Mouse (Mus musculus): ENCODE data around the gene Ugt1a8. TPM values are rescaled to one million over a fixed set of nuclear protein-coding genes. Genes with fewer than 3 reads are reported as not detected.
A peak's percentile ranks its signal among the peaks of the same experiment; 100 is the strongest.

Gene Ugt1a8
- polyA plus RNA-seq, 1 experiment from 2014 or later, result not detected

DNA sequence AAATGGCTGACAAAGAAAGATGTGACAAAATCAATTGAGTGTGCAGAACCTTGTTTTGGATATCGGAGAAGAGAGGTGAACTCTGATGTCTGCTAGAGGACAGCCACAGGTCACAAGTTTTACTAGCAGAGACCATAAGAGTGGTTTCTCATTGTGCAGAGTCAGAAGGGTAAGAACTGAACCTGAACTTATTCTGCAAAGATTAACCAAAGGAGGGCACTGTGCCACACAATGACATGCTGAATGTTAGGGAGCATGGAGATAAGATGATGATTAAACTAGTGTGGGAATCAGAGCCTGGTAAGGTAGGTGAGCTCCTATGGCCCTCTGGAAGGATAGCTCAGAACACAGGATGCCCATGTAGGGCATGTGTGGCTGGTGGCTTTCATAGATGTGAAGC, 108.1 kb downstream of the Ugt1a8 start:
- Histone ChIP-seq H3K4me2 (ENCODE audit: low read length) (no peak overlapping the region), H3K9me3 (ENCODE audit: control insufficient read depth, low read length) (no peaks in the 10 kb centered on the region), H3K9ac (ENCODE audit: low read length) (no peak overlapping the region), H3K4me1 (ENCODE audit: control insufficient read depth in 2 of 2, insufficient read depth in 2 of 2, low read length in 2 of 2) (no peaks in the 10 kb centered on the region), H3K36me3 (ENCODE audit: control insufficient read depth, insufficient read depth, low read length) (no peaks in the 10 kb centered on the region), H3K27ac (replicated peaks in 1 of 2; ENCODE audit: control insufficient read depth in 1 of 2, insufficient read depth in 1 of 2, low read depth in 2 of 2, low read length in 2 of 2) (no peak overlapping the region), H3K27me3 (ENCODE audit: control insufficient read depth, insufficient read depth, low read length) (no peaks in the 10 kb centered on the region), H3K4me3 (ENCODE audit: control insufficient read depth in 1 of 2, insufficient read depth in 1 of 2, low read depth in 1 of 2, low read length in 2 of 2) (no peak overlapping the region)
- no peak for ATAC-seq (ENCODE audit: insufficient number of reproducible peaks, insufficient read depth, low FRiP score, low read depth)
- WGBS, result 95% methylated on average over 1 of the region's 1 CpGs

DNA sequence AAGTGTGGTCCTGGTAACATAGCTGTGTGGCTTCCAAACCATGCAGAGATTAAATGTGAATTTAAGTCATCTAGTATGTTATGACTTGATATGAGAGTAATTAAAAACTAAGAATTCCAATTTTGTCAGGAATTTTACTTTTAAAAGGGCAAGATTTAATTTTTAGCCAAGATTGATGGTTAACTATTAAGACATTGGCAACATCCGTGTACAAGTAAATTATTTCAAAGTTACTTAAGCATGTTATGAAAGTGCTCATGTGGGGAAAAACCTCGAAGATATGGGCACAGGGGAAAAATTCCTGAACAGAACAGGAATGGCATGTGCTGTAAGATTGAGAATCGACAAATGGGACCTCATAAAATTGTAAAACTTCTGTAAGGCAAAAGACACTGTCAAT, 109.8 kb downstream of the Ugt1a8 start:
- Histone ChIP-seq H3K4me2 (ENCODE audit: low read length) (no peak overlapping the region), H3K36me3 (ENCODE audit: control insufficient read depth, insufficient read depth, low read length) (no peaks in the 10 kb centered on the region), H3K9me3 (ENCODE audit: control insufficient read depth, low read length) (no peaks in the 10 kb centered on the region), H3K27me3 (ENCODE audit: control insufficient read depth, insufficient read depth, low read length) (no peaks in the 10 kb centered on the region), H3K4me3 (ENCODE audit: control insufficient read depth in 1 of 2, insufficient read depth in 1 of 2, low read depth in 1 of 2, low read length in 2 of 2) (no peak overlapping the region), H3K9ac (ENCODE audit: low read length) (no peak overlapping the region), H3K27ac (replicated peaks in 1 of 2; ENCODE audit: control insufficient read depth in 1 of 2, insufficient read depth in 1 of 2, low read depth in 2 of 2, low read length in 2 of 2) (no peak overlapping the region), H3K4me1 (ENCODE audit: control insufficient read depth in 2 of 2, insufficient read depth in 2 of 2, low read length in 2 of 2) (no peaks in the 10 kb centered on the region)
- 75% methylated on average over 3 of the region's 3 CpGs for WGBS
- no peak for ATAC-seq (ENCODE audit: insufficient number of reproducible peaks, insufficient read depth, low FRiP score, low read depth)

DNA sequence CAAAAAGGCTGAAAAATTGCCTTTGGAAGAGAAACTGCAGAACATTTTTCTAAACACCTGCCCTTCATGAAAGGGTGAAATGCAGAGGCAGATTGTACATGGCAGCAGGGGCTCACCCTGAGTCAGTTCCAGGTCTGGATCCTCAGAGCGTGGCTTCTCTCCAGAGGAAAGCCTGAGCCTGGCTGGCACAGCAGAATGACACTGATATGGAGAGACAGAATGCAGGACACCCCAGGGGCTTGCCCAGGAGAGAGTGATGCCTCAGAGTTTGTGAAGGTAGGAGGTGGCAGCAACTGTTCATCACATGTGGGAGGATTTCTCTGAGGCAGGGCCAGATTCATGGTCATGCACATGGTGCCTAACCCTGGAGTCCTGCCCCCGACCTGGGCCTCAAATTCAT, 112.4 kb downstream of the Ugt1a8 start:
- no peak for ATAC-seq (ENCODE audit: insufficient number of reproducible peaks, insufficient read depth, low FRiP score, low read depth)
- no peak overlapping the region for H3K4me2 ChIP-seq (ENCODE audit: low read length)

DNA sequence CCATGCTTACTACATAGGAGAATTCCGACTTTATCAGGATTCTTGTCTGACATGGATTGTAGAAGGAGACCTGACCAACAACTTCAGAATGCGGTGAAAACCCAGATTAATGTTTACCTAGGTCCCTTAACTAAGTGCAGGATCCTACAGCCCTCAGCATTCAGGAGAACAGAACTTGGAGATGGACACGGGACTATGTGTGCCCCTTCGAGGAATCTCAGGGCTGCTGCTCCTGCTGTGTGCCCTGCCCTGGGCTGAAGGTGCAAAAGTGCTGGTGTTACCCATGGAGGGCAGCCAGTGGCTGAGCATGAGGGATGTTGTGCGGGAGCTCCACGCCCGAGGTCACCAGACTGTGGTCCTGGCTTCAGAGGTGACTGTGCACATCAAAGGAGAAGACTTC, 112.8 kb downstream of the Ugt1a8 start, which contains the start of gene Ugt1a2:
Ugt1a2 (plus strand) TSS at position 146 of the 400 bp plus-strand sequence.
- no peak within 1 kb of the TSS for H3K4me3 ChIP-seq (ENCODE audit: control insufficient read depth in 1 of 2, insufficient read depth in 1 of 2, low read depth in 1 of 2, low read length in 2 of 2)
- 72% methylated on average over 7 of the region's 7 CpGs for WGBS
- no peak within 1 kb of the TSS for H3K9ac ChIP-seq (ENCODE audit: low read length)
- H3K9me3 ChIP-seq (ENCODE audit: control insufficient read depth, low read length), result no peaks in the 10 kb centered on the region
- peaks cover 0 to 3% of the 10 kb centered on the region in 2 experiments; a peak in 1 of 4 replicates for H3K4me1 ChIP-seq (ENCODE audit: control insufficient read depth in 2 of 2, insufficient read depth in 2 of 2, low read length in 2 of 2)
- no peak within 1 kb of the TSS for H3K4me2 ChIP-seq (ENCODE audit: low read length)
- H3K27me3 ChIP-seq (ENCODE audit: control insufficient read depth, insufficient read depth, low read length), result no peaks in the 10 kb centered on the region
- ATAC-seq (ENCODE audit: insufficient number of reproducible peaks, insufficient read depth, low FRiP score, low read depth), result no peak
- H3K27ac ChIP-seq (replicated peaks in 1 of 2; ENCODE audit: control insufficient read depth in 1 of 2, insufficient read depth in 1 of 2, low read depth in 2 of 2, low read length in 2 of 2), result no peak within 1 kb of the TSS
- H3K36me3 ChIP-seq (ENCODE audit: control insufficient read depth, insufficient read depth, low read length), result no peaks in the 10 kb centered on the region

More for the DNA sequence above, 112.4 kb downstream of the Ugt1a8 start:
- Histone ChIP-seq H3K27me3 (ENCODE audit: control insufficient read depth, insufficient read depth, low read length) (no peaks in the 10 kb centered on the region), H3K4me3 (ENCODE audit: control insufficient read depth in 1 of 2, insufficient read depth in 1 of 2, low read depth in 1 of 2, low read length in 2 of 2) (no peak overlapping the region), H3K27ac (replicated peaks in 1 of 2; ENCODE audit: control insufficient read depth in 1 of 2, insufficient read depth in 1 of 2, low read depth in 2 of 2, low read length in 2 of 2) (no peak overlapping the region), H3K9me3 (ENCODE audit: control insufficient read depth, low read length) (no peaks in the 10 kb centered on the region), H3K36me3 (ENCODE audit: control insufficient read depth, insufficient read depth, low read length) (no peaks in the 10 kb centered on the region), H3K4me1 (ENCODE audit: control insufficient read depth in 2 of 2, insufficient read depth in 2 of 2, low read length in 2 of 2) (peaks cover 0 to under 1% of the 10 kb centered on the region in 2 experiments; a peak in 1 of 4 replicates), H3K9ac (ENCODE audit: low read length) (no peak overlapping the region)
- WGBS, result 61% methylated on average over 2 of the region's 2 CpGs

DNA sequence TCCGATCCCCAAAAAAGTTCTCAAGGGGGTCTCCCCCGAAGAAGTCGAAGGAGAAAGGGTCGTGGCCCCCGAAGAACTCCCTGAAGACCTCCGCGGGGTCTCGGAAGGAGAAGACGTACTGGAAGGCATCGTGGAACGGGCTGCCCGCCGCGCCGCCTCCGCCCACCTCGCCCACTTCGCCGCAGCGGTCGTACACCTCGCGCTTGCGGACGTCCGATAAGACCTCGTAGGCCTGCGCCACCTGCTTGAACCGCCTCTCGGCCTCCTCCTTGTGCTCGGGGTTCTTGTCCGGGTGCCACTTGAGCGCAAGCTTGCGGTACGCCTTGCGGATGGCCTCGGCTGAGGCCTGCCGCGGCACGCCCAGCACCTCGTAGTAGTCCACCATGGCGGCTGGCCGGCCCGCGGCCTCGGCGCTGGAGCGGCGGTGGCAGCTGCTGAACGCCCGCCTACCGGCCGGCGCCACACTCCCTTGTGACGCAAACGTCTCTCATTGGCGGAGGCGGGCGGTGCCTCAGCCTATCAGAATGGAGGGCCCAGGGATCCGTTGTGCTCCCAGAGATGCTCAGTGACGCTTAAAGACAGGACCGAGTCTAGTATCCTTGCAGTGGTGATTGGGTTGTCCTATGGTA, 117.8 kb downstream of the Ugt1a8 start, which contains the start of gene Dnajb3:
Dnajb3 (minus strand) TSS at position 489 of the 629 bp plus-strand sequence.
- H3K4me2 ChIP-seq (ENCODE audit: low read length), result peak within 1 kb of the TSS; percentile 84
- H3K27ac ChIP-seq (replicated peaks in 1 of 2; ENCODE audit: control insufficient read depth in 1 of 2, insufficient read depth in 1 of 2, low read depth in 2 of 2, low read length in 2 of 2), result no peak within 1 kb of the TSS
- H3K4me3 ChIP-seq (ENCODE audit: control insufficient read depth in 1 of 2, insufficient read depth in 1 of 2, low read depth in 1 of 2, low read length in 2 of 2), result peak within 1 kb of the TSS; percentile 49 to 66
- no peaks in the 10 kb centered on the region for H3K9me3 ChIP-seq (ENCODE audit: control insufficient read depth, low read length)
- H3K36me3 ChIP-seq (ENCODE audit: control insufficient read depth, insufficient read depth, low read length), result no peaks in the 10 kb centered on the region
- ATAC-seq (ENCODE audit: insufficient number of reproducible peaks, insufficient read depth, low FRiP score, low read depth), result peak; percentile 90
- H3K4me1 ChIP-seq (ENCODE audit: control insufficient read depth in 2 of 2, insufficient read depth in 2 of 2, low read length in 2 of 2), result peaks cover 3% of the 10 kb centered on the region in 2 experiments; a peak in 2 of 4 replicates
- no peaks in the 10 kb centered on the region for H3K27me3 ChIP-seq (ENCODE audit: control insufficient read depth, insufficient read depth, low read length)
- WGBS, result 5% methylated on average over 62 of the region's 62 CpGs
- peak within 1 kb of the TSS; percentile 76 for H3K9ac ChIP-seq (ENCODE audit: low read length)

DNA sequence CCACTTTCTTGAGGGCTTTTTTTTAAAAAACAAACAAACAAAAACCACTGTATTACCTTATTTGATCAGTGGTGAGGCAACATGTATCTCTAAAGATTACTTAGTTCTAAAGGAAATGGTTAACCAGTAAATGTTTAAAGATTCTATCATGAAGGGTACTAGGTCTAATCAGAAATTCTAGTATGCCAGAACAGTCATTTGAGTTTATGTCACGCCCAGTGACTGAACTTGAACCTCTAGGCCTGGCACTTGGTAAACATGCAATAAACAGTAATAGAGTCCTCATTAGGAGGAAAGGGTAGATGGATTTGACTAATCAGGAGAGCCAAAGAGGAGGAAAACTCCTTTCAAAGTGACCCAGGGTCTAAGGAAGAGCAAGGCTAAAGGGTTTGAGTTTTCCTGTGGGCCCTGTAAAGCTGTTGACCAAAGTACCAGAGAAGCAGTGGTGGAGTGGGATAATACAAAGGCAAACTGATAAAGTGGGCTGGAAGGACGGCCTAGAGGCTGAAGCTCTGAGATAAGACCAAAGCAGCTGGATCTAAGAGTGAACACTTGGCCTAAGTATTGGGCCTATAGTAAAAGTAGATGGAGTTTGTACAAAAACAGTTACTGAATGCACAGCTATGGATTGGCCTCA, 119.3 kb downstream of the Ugt1a8 start:
- Histone ChIP-seq H3K4me3 (ENCODE audit: control insufficient read depth in 1 of 2, insufficient read depth in 1 of 2, low read depth in 1 of 2, low read length in 2 of 2) (no peak overlapping the region), H3K36me3 (ENCODE audit: control insufficient read depth, insufficient read depth, low read length) (no peaks in the 10 kb centered on the region), H3K27ac (replicated peaks in 1 of 2; ENCODE audit: control insufficient read depth in 1 of 2, insufficient read depth in 1 of 2, low read depth in 2 of 2, low read length in 2 of 2) (no peak overlapping the region), H3K9me3 (ENCODE audit: control insufficient read depth, low read length) (peaks cover 8% of the 10 kb centered on the region), H3K4me2 (ENCODE audit: low read length) (no peak overlapping the region), H3K9ac (ENCODE audit: low read length) (no peak overlapping the region), H3K4me1 (ENCODE audit: control insufficient read depth in 2 of 2, insufficient read depth in 2 of 2, low read length in 2 of 2) (peaks cover 3% of the 10 kb centered on the region in 2 experiments; a peak in 2 of 4 replicates), H3K27me3 (ENCODE audit: control insufficient read depth, insufficient read depth, low read length) (no peaks in the 10 kb centered on the region)
- ATAC-seq (ENCODE audit: insufficient number of reproducible peaks, insufficient read depth, low FRiP score, low read depth), result no peak
- 43% methylated on average over 2 of the region's 2 CpGs for WGBS

DNA sequence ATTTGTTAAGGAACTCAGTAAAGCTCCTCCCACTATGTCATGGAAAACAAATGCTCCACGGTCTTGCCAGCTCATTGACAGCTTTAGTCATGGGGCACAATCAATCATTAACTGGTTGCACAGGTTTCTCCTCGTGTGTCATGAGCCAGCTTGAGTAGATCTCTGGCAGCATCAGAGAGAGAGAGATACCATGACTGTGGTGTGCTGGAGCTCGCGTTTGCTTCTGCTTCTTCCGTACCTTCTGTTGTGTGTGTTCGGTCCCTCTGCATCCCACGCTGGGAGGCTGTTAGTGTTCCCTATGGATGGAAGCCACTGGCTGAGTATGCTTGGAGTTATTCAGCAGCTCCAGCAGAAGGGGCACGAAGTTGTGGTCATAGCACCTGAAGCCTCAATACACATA, 124.2 kb downstream of the Ugt1a8 start, which contains the start of gene Ugt1a1:
Ugt1a1 (plus strand) TSS at position 148 of the 400 bp plus-strand sequence.
- Histone ChIP-seq H3K9ac (ENCODE audit: low read length) (no peak within 1 kb of the TSS), H3K36me3 (ENCODE audit: control insufficient read depth, insufficient read depth, low read length) (no peaks in the 10 kb centered on the region), H3K4me3 (ENCODE audit: control insufficient read depth in 1 of 2, insufficient read depth in 1 of 2, low read depth in 1 of 2, low read length in 2 of 2) (no peak within 1 kb of the TSS), H3K27ac (replicated peaks in 1 of 2; ENCODE audit: control insufficient read depth in 1 of 2, insufficient read depth in 1 of 2, low read depth in 2 of 2, low read length in 2 of 2) (no peak within 1 kb of the TSS), H3K9me3 (ENCODE audit: control insufficient read depth, low read length) (peaks cover 47% of the 10 kb centered on the region), H3K4me1 (ENCODE audit: control insufficient read depth in 2 of 2, insufficient read depth in 2 of 2, low read length in 2 of 2) (no peaks in the 10 kb centered on the region), H3K27me3 (ENCODE audit: control insufficient read depth, insufficient read depth, low read length) (no peaks in the 10 kb centered on the region), H3K4me2 (ENCODE audit: low read length) (no peak within 1 kb of the TSS)
- 61% methylated on average over 8 of the region's 8 CpGs for WGBS
- ATAC-seq (ENCODE audit: insufficient number of reproducible peaks, insufficient read depth, low FRiP score, low read depth), result peak; percentile 4; the same call in 1 of the 2 replicates

Measured in heart, embryonic 14.5 days (tissue).